Mouse (Mus musculus) lung, postnatal 0 days (tissue): ENCODE results near the gene Sash1. TPM values are rescaled to one million over a fixed set of nuclear protein-coding genes. Genes with fewer than 3 reads are reported as not detected.

Experiments used
- ATAC-seq: fragments of 200-750 bp; cut with Nextera tagmentation; 2 replicates; pipeline ENCODE4 v1.8.0; 2017; ENCODE audit warnings: moderate library complexity
- DNase-seq: peaks from one replicate; pipeline ENCODE4 v3.0.0-alpha.2; 2016; ENCODE audit warnings: low spot score
- H3K27ac ChIP-seq: fragments of 300-500 bp; sonication (generic); 2 replicates; pipeline ENCODE4 v1.5.1; 2014; ENCODE audit warnings: antibody characterized with exemption, mild to moderate bottlenecking, low read length, mixed read lengths
- H3K27me3 ChIP-seq: fragments of 300-500 bp; sonication (generic); replicated peaks from 2 replicates; pipeline ENCODE4 v1.6.1; 2014; ENCODE audit warnings: low read length, mixed read lengths; ENCODE audit not compliant: insufficient read depth
- H3K36me3 ChIP-seq: fragments of 300-500 bp; sonication (generic); 2 replicates; pipeline ENCODE4 v1.6.1; 2014; ENCODE audit warnings: low read length, mixed read lengths; ENCODE audit not compliant: insufficient read depth
- H3K4me1 ChIP-seq: fragments of 300-500 bp; sonication (generic); 2 replicates; pipeline ENCODE4 v1.6.1; 2014; ENCODE audit warnings: antibody characterized with exemption, low read depth, low read length, mixed read lengths; ENCODE audit not compliant: insufficient read depth
- H3K4me2 ChIP-seq: fragments of 300-500 bp; sonication (generic); replicated peaks from 2 replicates; pipeline ENCODE4 v1.6.1; 2014; ENCODE audit warnings: low read depth, mild to moderate bottlenecking, low read length, moderate library complexity, mixed read lengths
- H3K4me3 ChIP-seq: fragments of 300-500 bp; sonication (generic); 2 replicates; pipeline ENCODE4 v1.5.1; 2014; ENCODE audit warnings: low read depth, low read length
- H3K9ac ChIP-seq: fragments of 300-500 bp; sonication (generic); replicated peaks from 2 replicates; pipeline ENCODE4 v1.6.1; 2014; ENCODE audit warnings: low read depth, mild to moderate bottlenecking
- H3K9me3 ChIP-seq: fragments of 300-500 bp; sonication (generic); 2 replicates; pipeline ENCODE4 v1.6.1; 2016; ENCODE audit warnings: low read length, mixed read lengths
- CTCF ChIP-seq: IDR thresholded peaks from 2 replicates; pipeline ENCODE4 v1.5.1; 2016; ENCODE audit warnings: antibody characterized with exemption, mild to moderate bottlenecking
- EP300 ChIP-seq: IDR thresholded peaks from 2 replicates; pipeline ENCODE4 v1.6.1; 2016; ENCODE audit warnings: antibody characterized with exemption, mild to moderate bottlenecking, control low read depth
- WGBS: fragments of 180-500 bp; shearing (Covaris S2); extraction: QIAGEN DNeasy Blood & Tissue Kit; methylation state at CpG from one replicate; pipeline ENCODE4 v1.1.7; 2014; 5-methylcytosine and 5-hydroxymethylcytosine counted together
- polyA plus RNA-seq: library from polyadenylated mRNA; unstranded; fragments of >200 nt; fragmentation: Nextera tagmentation; extraction: Ambion mirVana; gene quantifications from 2 replicates; pipeline ENCODE4 v1.2.1, GENCODE M21; 2015

Gene Sash1
- polyA plus RNA-seq, 1 experiment from 2014 or later, result 10.1 TPM

- Histone ChIP-seq H3K27ac (0 out of 2 replicates have a peak overlapping the region, but pooled peaks have one; percentile 5), H3K4me3 (no peak overlapping the region), H3K4me2 (no peak overlapping the region), H3K9me3 (no peaks in the 10 kb centered on the region), H3K9ac (no peak overlapping the region), H3K4me1 (peaks cover 2% of the 10 kb centered on the region; the same call in 1 of the 2 replicates), H3K27me3 (no peaks in the 10 kb centered on the region), H3K36me3 (no peaks in the 10 kb centered on the region)
- TF ChIP-seq EP300 (no peak), CTCF (no peak)
- 56% methylated on average over 16 of the region's 16 CpGs for WGBS
- no peak for DNase-seq
- ATAC-seq, result peak; percentile 11; the same call in 1 of the 2 replicates
Measured at GRCm38 (mm10) chr10:8910237-8910990, 24.5 kb upstream of the Sash1 start.

GRCm38 (mm10) chr10:8903086-8903485 lies 17.2 kb upstream of the Sash1 start:
- Histone ChIP-seq H3K27me3 (no peaks in the 10 kb centered on the region), H3K9ac (no peak overlapping the region), H3K9me3 (no peaks in the 10 kb centered on the region), H3K4me2 (no peak overlapping the region), H3K4me1 (no peaks in the 10 kb centered on the region; the same call in 1 of the 2 replicates), H3K36me3 (no peaks in the 10 kb centered on the region), H3K4me3 (no peak overlapping the region), H3K27ac (no peak overlapping the region)
- no peak for TF ChIP-seq EP300
- TF ChIP-seq CTCF, result no peak
- DNase-seq (no peak), ATAC-seq (no peak)
- 62% methylated on average over 6 of the region's 6 CpGs for WGBS

GRCm38 (mm10) chr10:8902412-8902811 lies 16.5 kb upstream of the Sash1 start:
- ATAC-seq (no peak), DNase-seq (no peak)
- H3K27ac ChIP-seq, result no peak overlapping the region
- no peak overlapping the region for H3K4me3 ChIP-seq
- no peak for TF ChIP-seq EP300
- no peak for TF ChIP-seq CTCF
- no peaks in the 10 kb centered on the region for H3K27me3 ChIP-seq
- H3K4me2 ChIP-seq, result peak overlapping the region; percentile 14
- H3K9ac ChIP-seq, result no peak overlapping the region
- H3K4me1 ChIP-seq, result no peaks in the 10 kb centered on the region; the same call in 1 of the 2 replicates
- no peaks in the 10 kb centered on the region for H3K36me3 ChIP-seq
- no peaks in the 10 kb centered on the region for H3K9me3 ChIP-seq
- whole genome bisulfite sequencing, result 51% methylated on average over 7 of the region's 7 CpGs

- no peaks in the 10 kb centered on the region; the same call in 1 of the 2 replicates for H3K4me1 ChIP-seq
- H3K9ac ChIP-seq, result no peak overlapping the region
- no peaks in the 10 kb centered on the region for H3K36me3 ChIP-seq
- DNase-seq (no peak), ATAC-seq (no peak)
- TF ChIP-seq CTCF, result no peak
- no peak for TF ChIP-seq EP300
- no peaks in the 10 kb centered on the region for H3K9me3 ChIP-seq
- no peak overlapping the region for H3K4me2 ChIP-seq
- no peak overlapping the region for H3K27ac ChIP-seq
- no peak overlapping the region for H3K4me3 ChIP-seq
- no peaks in the 10 kb centered on the region for H3K27me3 ChIP-seq
- WGBS, result 66% methylated on average over 8 of the region's 8 CpGs
Measured at GRCm38 (mm10) chr10:8898831-8899511, 13.1 kb upstream of the Sash1 start.

GRCm38 (mm10) chr10:8898099-8898777 lies 12.4 kb upstream of the Sash1 start:
- ATAC-seq, result no peak
- WGBS, result 80% methylated on average over 5 of the region's 5 CpGs

GRCm38 (mm10) chr10:8894965-8895515 lies 9.2 kb upstream of the Sash1 start:
- ATAC-seq, result no peak
- no peak overlapping the region for H3K9ac ChIP-seq
- no peaks in the 10 kb centered on the region for H3K9me3 ChIP-seq
- TF ChIP-seq CTCF (no peak), EP300 (no peak)
- no peaks in the 10 kb centered on the region for H3K36me3 ChIP-seq
- 86% methylated on average over 6 of the region's 6 CpGs for WGBS
- no peak overlapping the region for H3K4me2 ChIP-seq
- H3K4me1 ChIP-seq, result no peaks in the 10 kb centered on the region
- no peaks in the 10 kb centered on the region for H3K27me3 ChIP-seq
- H3K4me3 ChIP-seq, result no peak overlapping the region
- no peak for DNase-seq
- H3K27ac ChIP-seq, result no peak overlapping the region

More at GRCm38 (mm10) chr10:8898099-8898777, 12.4 kb upstream of the Sash1 start:
- no peak overlapping the region for H3K4me3 ChIP-seq
- no peaks in the 10 kb centered on the region for H3K27me3 ChIP-seq
- no peak overlapping the region for H3K27ac ChIP-seq
- no peaks in the 10 kb centered on the region; the same call in 1 of the 2 replicates for H3K4me1 ChIP-seq
- no peaks in the 10 kb centered on the region for H3K9me3 ChIP-seq
- H3K36me3 ChIP-seq, result no peaks in the 10 kb centered on the region
- no peak overlapping the region for H3K9ac ChIP-seq
- TF ChIP-seq CTCF, result no peak
- no peak for DNase-seq
- H3K4me2 ChIP-seq, result no peak overlapping the region
